Mouse (Mus musculus) large intestine, adult 2 months (tissue): ENCODE results near the gene Adgrf5. TPM values are rescaled to one million over a fixed set of nuclear protein-coding genes. Genes with fewer than 3 reads are reported as not detected.
"Not testable (repeated sequence)": the region's sequence is repeated elsewhere in the genome, so short reads cannot be mapped to it uniquely, and the experiment has no call there.

Experiments used
- DNase-seq: peaks from one replicate; pipeline ENCODE4 v3.0.0-alpha.2; 2012; ENCODE audit warnings: low read depth, low spot score
- WGBS: fragments of 180-500 bp; shearing (Covaris S2); methylation state at CpG from one replicate; pipeline ENCODE4 v1.1.7; 2018; 5-methylcytosine and 5-hydroxymethylcytosine counted together
- polyA plus RNA-seq: library from polyadenylated mRNA; depleted of rRNA; stranded (reverse); fragments of >200 nt; gene quantifications from 2 replicates; pipeline ENCODE4 v1.2.3, GENCODE M21; 2012

Adgrf5 gene
- polyA plus RNA-seq, 1 experiment, result 3.1 TPM

GRCm38 (mm10) chr17:43431692-43432091 is 71.4 kb downstream of the Adgrf5 start:
- no peak for DNase-seq

GRCm38 (mm10) chr17:43434485-43434884 is 74.2 kb downstream of the Adgrf5 start:
- 71% methylated on average over 8 of the region's 8 CpGs for WGBS
- no peak for DNase-seq

More at GRCm38 (mm10) chr17:43431692-43432091, 71.4 kb downstream of the Adgrf5 start:
- 57% methylated on average over 5 of the region's 5 CpGs for WGBS

- 41% methylated on average over 1 of the region's 1 CpGs for WGBS
- DNase-seq, result no peak
Measured at GRCm38 (mm10) chr17:43451216-43451615, 91.0 kb downstream of the Adgrf5 start.

- DNase-seq, result peak; percentile 35
- 10% methylated on average over 9 of the region's 9 CpGs for WGBS
Measured at GRCm38 (mm10) chr17:43458598-43458997, 98.3 kb downstream of the Adgrf5 start.

GRCm38 (mm10) chr17:43459737-43460230 is 99.5 kb downstream of the Adgrf5 start:
- DNase-seq, result no peak
- WGBS, result 72% methylated on average over 12 of the region's 12 CpGs

- WGBS, result 37% methylated on average over 19 of the region's 19 CpGs
Measured at GRCm38 (mm10) chr17:43460245-43461181, 100.3 kb downstream of the Adgrf5 start.

GRCm38 (mm10) chr17:43470039-43470438 is 109.8 kb downstream of the Adgrf5 start:
- DNase-seq, result no peak
- WGBS, result 40% methylated on average over 3 of the region's 3 CpGs

More at GRCm38 (mm10) chr17:43460245-43461181, 100.3 kb downstream of the Adgrf5 start:
- DNase-seq, result no peak

GRCm38 (mm10) chr17:43472558-43472957 is 112.3 kb downstream of the Adgrf5 start:
- WGBS, result 71% methylated on average over 4 of the region's 4 CpGs
- no peak for DNase-seq

- DNase-seq, result no peak
- WGBS, result 89% methylated on average over 16 of the region's 16 CpGs
Measured at GRCm38 (mm10) chr17:43474775-43475174, 114.5 kb downstream of the Adgrf5 start.

GRCm38 (mm10) chr17:43477621-43478020 is 117.4 kb downstream of the Adgrf5 start:
- no peak for DNase-seq

GRCm38 (mm10) chr17:43485982-43486381 is 125.7 kb downstream of the Adgrf5 start:
- WGBS, result 64% methylated on average over 3 of the region's 3 CpGs
- DNase-seq, result no peak

- DNase-seq, result no peak
- WGBS, result 42% methylated on average over 2 of the region's 2 CpGs
Measured at GRCm38 (mm10) chr17:43488439-43489151, 128.3 kb downstream of the Adgrf5 start.

- DNase-seq, result not testable (repeated sequence)
- 63% methylated on average over 10 of the region's 10 CpGs for WGBS
Measured at GRCm38 (mm10) chr17:43490371-43490770, 130.1 kb downstream of the Adgrf5 start.

GRCm38 (mm10) chr17:43495502-43495901 is 135.3 kb downstream of the Adgrf5 start:
- 66% methylated on average over 5 of the region's 5 CpGs for WGBS
- DNase-seq, result no peak

GRCm38 (mm10) chr17:43497521-43497920 is 137.3 kb downstream of the Adgrf5 start:
- WGBS, result 16% methylated on average over 4 of the region's 4 CpGs
- DNase-seq, result no peak

GRCm38 (mm10) chr17:43500513-43500912 is 140.3 kb downstream of the Adgrf5 start:
- WGBS, result 69% methylated on average over 1 of the region's 1 CpGs
- DNase-seq, result no peak

GRCm38 (mm10) chr17:43501223-43501622 is 141.0 kb downstream of the Adgrf5 start:
- DNase-seq, result no peak
- WGBS, result 49% methylated on average over 3 of the region's 3 CpGs

GRCm38 (mm10) chr17:43501631-43502030 is 141.4 kb downstream of the Adgrf5 start:
- DNase-seq, result no peak
- WGBS, result 58% methylated on average over 5 of the region's 5 CpGs

- DNase-seq, result no peak
- WGBS, result 35% methylated on average over 9 of the region's 9 CpGs
Measured at GRCm38 (mm10) chr17:43502592-43502991, 142.3 kb downstream of the Adgrf5 start, which contains the start of gene Mep1a. TSS of gene Mep1a (minus strand) at chr17:43502812.

- 20% methylated on average over 4 of the region's 4 CpGs for WGBS
- DNase-seq, result no peak
Measured at GRCm38 (mm10) chr17:43503861-43504593, 143.8 kb downstream of the Adgrf5 start.
